Mouse (Mus musculus) lung, postnatal 0 days (tissue): ENCODE results near the gene Dnajb3.

ENCODE experiments used
- CTCF ChIP-seq: IDR thresholded peaks from 2 replicates; pipeline ENCODE4 v1.5.1; 2016; ENCODE audit warnings: antibody characterized with exemption, mild to moderate bottlenecking
- EP300 ChIP-seq: IDR thresholded peaks from 2 replicates; pipeline ENCODE4 v1.6.1; 2016; ENCODE audit warnings: antibody characterized with exemption, mild to moderate bottlenecking, control low read depth

DNA sequence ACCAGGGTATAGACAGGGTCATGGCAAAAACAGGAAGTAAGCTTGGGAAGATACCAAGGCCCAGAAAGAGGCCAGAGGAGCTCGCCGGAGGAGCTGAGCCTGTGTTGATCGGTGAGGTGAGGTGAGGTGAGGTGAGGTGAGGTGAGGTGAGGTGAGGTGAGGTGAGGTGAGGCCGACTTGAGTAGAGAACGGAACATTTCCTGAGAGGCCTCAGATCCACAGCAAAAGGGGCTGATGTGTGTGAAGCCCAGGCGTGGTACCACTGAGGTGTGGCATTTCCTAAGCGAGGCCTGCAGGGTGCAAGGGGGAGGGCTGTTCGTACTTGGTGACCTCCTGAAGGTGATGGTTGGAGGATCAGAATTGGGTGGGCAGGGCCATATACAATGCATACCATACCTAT is 47.5 kb upstream of the Dnajb3 start:
- TF ChIP-seq CTCF (no peak), EP300 (no peak)
